Mouse (Mus musculus): Measurements from ENCODE around the gene Rab8b.

GRCm38 (mm10) chr9:66914540-66914939 is 4.9 kb downstream of the Rab8b start:
- no peak for TF ChIP-seq POLR2A (IDR thresholded peaks at IDR 0.05; ENCODE audit: insufficient read depth, low read length)
- no peak for TF ChIP-seq CTCF (IDR thresholded peaks at IDR 0.05; ENCODE audit: low read depth, low read length)
- no peak for TF ChIP-seq EP300 (IDR thresholded peaks at IDR 0.05; ENCODE audit: insufficient read depth, low read depth, low read length)

Measured in ES-Bruce4 (cell line).